Mouse (Mus musculus): ENCODE results near the gene Mbd5. TPM values are rescaled to one million over a fixed set of nuclear protein-coding genes. Genes with fewer than 3 reads are reported as not detected.

Gene Mbd5
- total RNA-seq, 1 experiment from 2014 or later, result 46.0 TPM

- no peak for ATAC-seq (replicated peaks in 1 of 2; ENCODE audit: insufficient read depth in 1 of 2, low FRiP score in 2 of 2, low TSS enrichment in 1 of 2, low read depth in 1 of 2, poor library complexity in 2 of 2, severe bottlenecking in 2 of 2)
These were observed 415.2 kb downstream of the Mbd5 start for GRCm38 (mm10) chr2:49364546-49364945.

- ATAC-seq (replicated peaks in 1 of 2; ENCODE audit: insufficient read depth in 1 of 2, low FRiP score in 2 of 2, low TSS enrichment in 1 of 2, low read depth in 1 of 2, poor library complexity in 2 of 2, severe bottlenecking in 2 of 2), result no peak
These were observed 417.7 kb downstream of the Mbd5 start for GRCm38 (mm10) chr2:49366878-49367545.

- no peak for ATAC-seq (replicated peaks in 1 of 2; ENCODE audit: insufficient read depth in 1 of 2, low FRiP score in 2 of 2, low TSS enrichment in 1 of 2, low read depth in 1 of 2, poor library complexity in 2 of 2, severe bottlenecking in 2 of 2)
These were observed 418.2 kb downstream of the Mbd5 start for GRCm38 (mm10) chr2:49367546-49367917.

- ATAC-seq (replicated peaks in 1 of 2; ENCODE audit: insufficient read depth in 1 of 2, low FRiP score in 2 of 2, low TSS enrichment in 1 of 2, low read depth in 1 of 2, poor library complexity in 2 of 2, severe bottlenecking in 2 of 2), result no peak
These were observed 422.3 kb downstream of the Mbd5 start for GRCm38 (mm10) chr2:49371632-49372031.

- ATAC-seq (replicated peaks in 1 of 2; ENCODE audit: insufficient read depth in 1 of 2, low FRiP score in 2 of 2, low TSS enrichment in 1 of 2, low read depth in 1 of 2, poor library complexity in 2 of 2, severe bottlenecking in 2 of 2), result no peak
These were observed 423.3 kb downstream of the Mbd5 start for GRCm38 (mm10) chr2:49372586-49372985.

Other genes with a start within 250 kb of the Mbd5 start
- 7.4 and 11.4 TPM in 2 replicates for gene Acvr2a, start 135.4 kb upstream of the Mbd5 start, total RNA-seq (2017)
- 196 and 316 TPM in 2 replicates for gene Orc4, start 769 bp downstream of the Mbd5 start, total RNA-seq (2017)